28 mouse cellular contexts compared by ENCODE assay signal in the genomic region with DNA sequence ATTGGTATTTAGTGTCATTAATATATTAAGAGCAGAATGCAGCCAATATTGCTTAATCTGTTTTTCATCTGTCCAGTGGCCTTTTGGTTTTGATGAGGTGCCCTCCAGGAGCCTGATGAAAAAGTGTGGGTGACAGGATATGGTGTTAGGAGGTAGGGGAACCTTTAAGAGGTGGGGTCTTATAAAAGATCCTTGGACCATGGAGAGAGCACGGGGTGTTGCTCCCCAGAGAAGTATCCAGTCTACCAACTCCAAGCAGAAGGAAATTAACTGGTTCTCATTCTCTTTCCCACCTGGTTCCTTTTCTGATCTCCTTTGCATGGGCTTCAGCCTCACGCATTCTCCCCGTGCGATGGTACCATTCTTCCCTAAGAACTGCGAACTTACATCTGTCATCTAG.
"Had no signal": no experiment of that assay in that cellular context is flagged by ENCODE, and none has a peak within 500 bp of the region (broad histone marks: within the 10 kb centered on the region; RNA-seq: fewer than 3 reads in every experiment).

No protein-coding gene starts in this region.

- H3K27ac ChIP-seq: limb, embryonic 10.5 days; limb, embryonic 12.5 days; limb, embryonic 13.5 days; limb, embryonic 15.5 days; liver, embryonic 12.5 days; liver, embryonic 13.5 days; liver, embryonic 14.5 days; liver, embryonic 15.5 days; lung, embryonic 15.5 days; macrophage; midbrain, embryonic 10.5 days; midbrain, embryonic 12.5 days; midbrain, embryonic 13.5 days; midbrain, embryonic 15.5 days; neural tube, embryonic 12.5 days had no signal

- H3K27me3 ChIP-seq: limb, embryonic 12.5 days; limb, embryonic 13.5 days; limb, embryonic 15.5 days; liver, embryonic 12.5 days; liver, embryonic 13.5 days; liver, embryonic 15.5 days; lung, embryonic 15.5 days; midbrain, embryonic 12.5 days; midbrain, embryonic 13.5 days; midbrain, embryonic 15.5 days; neural tube, embryonic 12.5 days had no signal

- H3K4me1 ChIP-seq: limb, embryonic 12.5 days; liver, embryonic 12.5 days; liver, embryonic 13.5 days; liver, embryonic 15.5 days; lung, embryonic 15.5 days; megakaryocyte, embryonic 14.5 days; midbrain, embryonic 12.5 days; midbrain, embryonic 13.5 days; midbrain, embryonic 15.5 days; neural tube, embryonic 12.5 days had no signal

- DNase-seq: left cerebral cortex, postnatal 4 days; liver; liver, embryonic 13.5 days; liver, postnatal 0 days; lung, adult 18-20 months; lung, adult 2 months; lung, embryonic 14.5 days; lung, postnatal 10 days; lung, postnatal 14 days; lung, postnatal 36 days; lung, postnatal 4 days; midbrain, embryonic 14.5 days had no signal

- H3K4me3 ChIP-seq: limb, embryonic 10.5 days; limb, embryonic 12.5 days; limb, embryonic 13.5 days; limb, embryonic 15.5 days; liver, embryonic 12.5 days; liver, embryonic 13.5 days; liver, embryonic 15.5 days; lung, embryonic 15.5 days; megakaryocyte, embryonic 14.5 days; midbrain, embryonic 10.5 days; midbrain, embryonic 12.5 days; midbrain, embryonic 13.5 days; midbrain, embryonic 15.5 days; myocyte; neural tube, embryonic 12.5 days had no signal

- H3K36me3 ChIP-seq: limb, embryonic 10.5 days; limb, embryonic 12.5 days; limb, embryonic 13.5 days; limb, embryonic 15.5 days; liver, embryonic 12.5 days; liver, embryonic 13.5 days; liver, embryonic 15.5 days; lung, embryonic 15.5 days; midbrain, embryonic 10.5 days; midbrain, embryonic 12.5 days; midbrain, embryonic 13.5 days; midbrain, embryonic 15.5 days; neural tube, embryonic 12.5 days had no signal

- H3K9me3 ChIP-seq: limb, embryonic 10.5 days; limb, embryonic 13.5 days; limb, embryonic 15.5 days; liver, embryonic 12.5 days; liver, embryonic 13.5 days; liver, embryonic 15.5 days; lung, embryonic 15.5 days; midbrain, embryonic 10.5 days; midbrain, embryonic 12.5 days; midbrain, embryonic 15.5 days; neural tube, embryonic 12.5 days had no signal
